Mouse (Mus musculus) bone marrow, adult 2 months (tissue): ENCODE measurements around the gene Ipo4. TPM values are rescaled to one million over a fixed set of nuclear protein-coding genes. Genes with fewer than 3 reads are reported as not detected.

Source experiments
- H3K27ac ChIP-seq: fragments of 200-500 bp; 2 replicates; pipeline ENCODE4 v1.5.1; 2012; ENCODE audit warnings: low read depth, mild to moderate bottlenecking, control low read depth, inconsistent platforms, low read length; ENCODE audit not compliant: control insufficient read depth, poor library complexity, insufficient read depth
- H3K4me1 ChIP-seq: fragments of 200-500 bp; 2 replicates; pipeline ENCODE4 v1.6.1; 2011; ENCODE audit warnings: low read length; ENCODE audit not compliant: control insufficient read depth, insufficient read depth
- H3K4me3 ChIP-seq: fragments of 200-500 bp; replicated peaks from 2 replicates; pipeline ENCODE3; 2011; ENCODE audit warnings: mild to moderate bottlenecking, low read depth, low read length, control low read depth; ENCODE audit not compliant: control insufficient read depth
- CTCF ChIP-seq: fragments of 200-500 bp; IDR thresholded peaks from 2 replicates; pipeline ENCODE4 v1.5.1; 2011; ENCODE audit warnings: low read length, control low read depth; ENCODE audit not compliant: control insufficient read depth, insufficient read depth
- POLR2A ChIP-seq: fragments of 200-500 bp; IDR thresholded peaks from 2 replicates; pipeline ENCODE4 v1.6.1; 2011; ENCODE audit warnings: low read depth, mild to moderate bottlenecking, control low read depth, low read length, borderline replicate concordance; ENCODE audit not compliant: control insufficient read depth
- WGBS: fragments of 180-500 bp; shearing (Covaris S2); methylation state at CpG from one replicate; pipeline ENCODE4 v1.1.7; 2018; 5-methylcytosine and 5-hydroxymethylcytosine counted together
- polyA plus RNA-seq: library from polyadenylated mRNA; stranded (reverse); fragments of >200 nt; gene quantifications from 2 replicates; pipeline ENCODE4 v1.2.4, GENCODE M21; 2011; ENCODE audit warnings: low replicate concordance; ENCODE audit not compliant: missing spikeins, insufficient read depth, insufficient read length

Ipo4 gene
- polyA plus RNA-seq, 1 experiment: 49.5 TPM

DNA sequence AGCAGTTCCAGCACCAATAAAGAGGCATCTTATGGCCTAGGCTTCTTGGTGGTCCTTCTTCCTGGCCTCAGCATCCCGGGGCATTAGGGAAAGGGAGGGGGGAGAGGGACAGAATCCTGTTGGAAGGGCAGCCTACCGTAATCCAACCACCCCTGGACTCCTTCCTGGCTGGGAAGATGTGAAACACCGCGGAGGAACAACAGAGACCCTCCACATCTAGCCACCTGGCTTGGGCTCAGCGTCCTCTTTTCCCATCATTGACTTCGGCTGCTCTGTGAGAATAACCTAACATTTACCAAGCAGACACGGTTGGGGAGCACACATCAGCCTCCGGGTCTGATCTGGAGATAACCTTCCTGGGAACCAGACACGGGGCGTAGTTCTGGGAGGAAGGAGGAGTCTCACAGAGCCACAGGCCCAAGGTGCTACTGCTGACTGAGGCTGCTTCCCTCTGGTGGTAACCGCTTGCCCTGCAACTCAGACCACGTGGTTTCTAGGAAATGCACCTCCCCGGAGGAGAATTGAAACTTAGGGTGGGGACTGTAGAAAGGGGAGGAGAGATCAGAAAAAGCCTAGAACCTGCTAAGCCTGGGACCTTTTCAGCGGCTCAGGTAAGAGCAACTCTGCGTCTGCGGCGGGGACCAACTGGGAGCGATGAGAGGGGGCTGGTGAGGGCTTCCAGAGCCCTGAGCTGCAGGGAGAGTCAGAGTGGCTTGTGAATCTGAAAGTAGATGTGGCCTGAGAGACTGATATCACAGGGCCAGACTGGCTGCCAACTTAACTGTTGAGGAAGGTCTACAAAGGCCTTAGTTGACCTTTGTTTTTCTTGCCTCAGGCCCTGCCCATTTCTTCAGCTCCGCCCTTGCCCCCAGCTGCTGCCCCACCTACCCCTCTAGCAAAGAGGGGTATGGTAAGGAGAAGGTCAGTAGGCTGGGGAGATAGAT, 31.9 kb downstream of the Ipo4 start:
- peak; percentile 47 for TF ChIP-seq POLR2A
- peak; percentile 98 for TF ChIP-seq CTCF
- WGBS: under 1% methylated on average over 19 of the region's 19 CpGs
- Histone ChIP-seq H3K4me3 (peak overlapping the region; percentile 77), H3K4me1 (peaks cover 7% of the 10 kb centered on the region; the same call in 1 of the 2 replicates), H3K27ac (peak overlapping the region; percentile 95)

DNA sequence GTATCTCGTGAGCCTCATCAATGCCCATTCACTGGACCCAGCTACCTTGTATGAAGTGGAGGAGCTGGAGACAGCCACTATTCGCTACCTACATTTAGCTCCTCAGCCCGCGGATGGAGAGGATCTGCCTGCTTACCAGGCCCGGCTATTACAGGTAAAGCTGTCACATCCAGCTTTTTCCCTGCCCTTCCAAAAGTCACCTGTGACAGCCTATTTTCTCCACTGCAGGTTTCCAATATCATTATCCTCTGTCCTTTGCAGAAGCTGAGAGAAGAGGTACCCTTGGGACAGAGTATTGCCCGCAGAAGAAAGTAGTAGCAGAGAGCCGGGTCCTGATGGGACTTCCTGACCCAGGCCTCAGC, 32.5 kb downstream of the Ipo4 start, which contains the start of gene Irf9:
Irf9 (plus strand) TSS at position 301 of the 362 bp plus-strand sequence.
- WGBS: 38% methylated on average over 7 of the region's 7 CpGs

DNA sequence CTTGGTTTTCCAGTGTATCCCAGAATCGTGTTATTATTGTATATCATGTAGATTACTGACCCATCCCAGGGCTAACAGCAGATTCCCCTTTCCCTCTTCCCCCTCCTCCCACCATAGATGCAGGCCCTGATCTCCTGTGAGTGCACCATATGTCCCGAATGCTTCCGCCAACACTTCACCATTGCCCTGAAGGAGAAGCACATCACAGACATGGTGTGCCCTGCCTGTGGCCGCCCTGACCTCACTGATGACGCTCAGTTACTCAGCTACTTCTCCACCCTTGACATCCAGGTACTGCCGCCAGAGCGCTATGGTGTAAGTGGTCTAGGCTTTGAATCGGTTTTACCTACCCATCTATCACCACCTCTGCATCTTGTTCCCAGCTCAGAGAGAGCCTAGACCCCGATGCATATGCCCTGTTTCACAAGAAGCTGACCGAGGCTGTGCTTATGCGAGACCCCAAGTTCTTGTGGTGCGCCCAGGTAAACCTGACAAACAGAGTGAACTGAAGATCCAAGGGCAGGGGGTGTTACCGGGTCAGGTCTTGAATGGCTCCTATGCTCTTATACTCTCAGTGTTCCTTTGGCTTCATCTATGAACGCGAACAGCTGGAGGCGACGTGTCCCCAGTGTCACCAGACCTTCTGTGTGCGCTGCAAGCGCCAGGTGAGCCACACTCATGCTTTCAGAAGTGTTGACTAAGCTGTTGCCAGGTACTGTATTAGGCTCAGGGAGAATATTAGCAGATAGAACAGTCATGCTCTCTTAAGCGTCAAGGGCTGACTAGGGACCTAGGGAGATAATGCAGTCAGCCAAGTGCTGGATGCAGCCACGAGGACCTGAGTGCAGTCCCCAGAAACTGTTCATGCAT, 37.0 kb downstream of the Ipo4 start:
- Histone ChIP-seq H3K4me3 (no peak overlapping the region), H3K27ac (no peak overlapping the region), H3K4me1 (peaks cover 3% of the 10 kb centered on the region; the same call in 1 of the 2 replicates)
- WGBS: 93% methylated on average over 21 of the region's 21 CpGs
- no peak for TF ChIP-seq POLR2A
- no peak for TF ChIP-seq CTCF

More for the DNA sequence above, 32.5 kb downstream of the Ipo4 start, which contains the start of gene Irf9:
- Histone ChIP-seq H3K27ac (peak within 1 kb of the TSS; percentile 95), H3K4me3 (peak within 1 kb of the TSS; percentile 77), H3K4me1 (peaks cover 7% of the 10 kb centered on the region; the same call in 1 of the 2 replicates)
- no peak for TF ChIP-seq CTCF
- no peak for TF ChIP-seq POLR2A

DNA sequence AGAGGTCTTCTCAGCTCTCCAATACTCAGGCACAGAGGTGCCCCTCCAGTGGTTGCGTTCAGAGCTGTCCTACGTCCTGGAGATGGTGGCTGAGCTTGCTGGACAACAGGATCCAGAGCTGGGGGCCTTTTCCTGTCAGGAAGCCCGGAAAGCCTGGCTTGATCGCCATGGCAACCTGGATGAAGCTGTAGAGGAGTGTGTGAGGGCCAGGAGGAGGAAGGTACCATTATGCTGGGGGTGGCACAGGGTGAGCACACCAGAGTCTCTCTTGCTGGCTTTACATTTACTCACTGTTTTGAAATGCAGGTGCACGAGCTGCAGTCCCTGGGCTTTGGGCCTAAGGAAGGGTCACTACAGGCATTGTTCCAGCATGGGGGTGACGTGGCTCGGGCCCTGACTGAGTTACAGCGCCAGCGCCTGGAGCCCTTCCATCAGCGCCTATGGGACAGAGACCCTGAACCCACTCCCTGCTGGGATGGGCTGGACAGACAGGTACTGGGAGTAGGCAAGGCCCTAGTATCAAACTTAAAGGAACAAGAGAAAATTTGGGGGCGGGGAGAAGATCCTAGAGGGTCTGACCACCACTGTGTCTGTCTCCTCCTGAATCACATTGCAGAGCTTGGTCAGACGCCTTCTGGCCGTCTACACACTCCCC, 39.6 kb downstream of the Ipo4 start:
- H3K4me3 ChIP-seq: no peak overlapping the region
- TF ChIP-seq CTCF (no peak), POLR2A (no peak)
- no peak overlapping the region for H3K27ac ChIP-seq
- 92% methylated on average over 13 of the region's 13 CpGs for WGBS
- no peaks in the 10 kb centered on the region; the same call in 1 of the 2 replicates for H3K4me1 ChIP-seq

DNA sequence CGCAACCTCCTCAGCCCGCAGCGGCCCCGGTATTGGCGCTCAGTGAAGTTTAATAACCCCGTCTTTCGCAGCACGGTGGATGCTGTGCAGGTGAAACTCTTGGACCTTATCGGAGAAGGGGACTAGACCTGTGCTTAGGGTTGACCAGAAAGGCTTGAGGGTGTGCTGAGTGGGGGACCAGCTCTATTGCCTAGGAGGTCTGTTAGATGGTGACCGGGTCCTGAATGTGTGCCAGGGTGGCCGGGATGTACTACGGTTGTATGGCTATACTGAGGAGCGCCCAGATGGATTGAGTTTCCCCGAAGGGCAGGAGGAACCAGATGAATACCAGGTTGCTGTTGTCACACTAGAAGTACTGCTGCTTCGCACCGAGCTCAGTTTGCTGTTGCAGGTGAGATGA, 43.5 kb downstream of the Ipo4 start:
- Histone ChIP-seq H3K4me3 (peak overlapping the region; percentile 96), H3K27ac (peak overlapping the region; percentile 96), H3K4me1 (no peaks in the 10 kb centered on the region; the same call in 1 of the 2 replicates)
- WGBS: 3% methylated on average over 16 of the region's 16 CpGs
- TF ChIP-seq CTCF (no peak), POLR2A (no peak)

DNA sequence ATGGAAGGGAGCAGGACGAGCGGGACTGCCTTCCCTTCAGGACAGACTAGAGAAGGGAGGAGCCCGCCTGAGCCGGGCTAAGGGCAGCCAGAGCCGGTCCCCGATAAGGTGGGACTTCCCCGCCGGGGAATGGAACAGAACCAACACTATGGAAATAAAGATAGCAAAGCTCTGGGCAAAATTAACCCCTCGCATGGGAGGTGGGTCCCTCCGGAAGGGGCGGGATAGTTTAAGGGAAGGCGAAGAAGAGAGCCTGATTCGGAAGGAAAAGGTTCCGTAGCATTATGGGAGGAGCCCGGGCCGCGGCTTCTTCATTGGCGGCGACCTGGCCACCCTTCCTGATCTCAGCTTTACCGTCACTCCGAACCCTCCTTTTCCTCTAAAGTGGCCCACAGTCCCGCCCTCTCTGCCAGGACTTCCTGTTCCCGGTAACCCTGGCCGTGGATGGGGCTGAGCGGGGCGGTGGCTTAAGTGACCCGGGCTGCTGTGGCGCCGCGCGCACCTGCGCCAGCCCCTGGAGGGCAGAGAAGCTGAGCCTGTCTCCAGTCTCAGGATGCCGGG, 44.3 kb downstream of the Ipo4 start, which contains the start of gene Rnf31:
Rnf31 (plus strand) TSS at position 378 of the 561 bp plus-strand sequence.
- WGBS: under 1% methylated on average over 33 of the region's 33 CpGs
- Histone ChIP-seq H3K27ac (peak within 1 kb of the TSS; percentile 96), H3K4me1 (no peaks in the 10 kb centered on the region; the same call in 1 of the 2 replicates), H3K4me3 (peak within 1 kb of the TSS; percentile 96)
- no peak for TF ChIP-seq CTCF
- peak; percentile 60; the same call in 1 of the 2 replicates for TF ChIP-seq POLR2A

DNA sequence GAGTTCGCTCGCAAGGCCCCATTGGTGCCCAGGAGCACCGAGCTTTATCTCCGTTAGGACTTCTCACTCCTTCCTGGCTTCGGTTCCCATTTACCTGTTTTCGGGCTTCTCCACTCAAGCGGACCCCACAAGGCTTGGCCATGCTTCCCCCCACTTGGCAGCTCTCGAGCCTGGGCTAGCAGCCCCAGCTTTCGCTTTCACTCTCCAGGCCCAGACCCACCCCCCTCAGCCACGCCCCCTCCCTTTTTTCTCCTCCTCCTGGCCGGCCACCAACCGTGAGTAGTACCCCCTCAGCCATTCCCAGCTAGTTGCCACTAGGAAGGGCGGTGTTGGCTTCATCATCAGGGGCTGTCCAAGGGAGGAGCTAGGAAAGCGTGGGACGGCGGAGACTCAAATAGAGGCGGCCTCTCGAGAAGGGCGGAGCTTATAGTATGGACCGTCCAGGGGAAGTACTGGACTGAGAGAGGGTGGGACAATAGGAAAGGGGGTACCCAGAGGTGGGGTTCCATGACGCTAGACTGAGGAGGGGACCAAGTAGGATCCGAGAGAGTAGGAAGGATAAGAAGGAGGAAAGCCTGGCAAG, 44.9 kb downstream of the Ipo4 start, which contains the start of gene Psme2:
Psme2 (minus strand) TSS at position 366 of the 583 bp plus-strand sequence.
- H3K4me3 ChIP-seq: peak within 1 kb of the TSS; percentile 96
- TF ChIP-seq CTCF: no peak
- TF ChIP-seq POLR2A: no peak
- H3K27ac ChIP-seq: peak within 1 kb of the TSS; percentile 96
- H3K4me1 ChIP-seq: no peaks in the 10 kb centered on the region; the same call in 1 of the 2 replicates
- under 1% methylated on average over 22 of the region's 22 CpGs for WGBS
